Mouse (Mus musculus) liver, postnatal 0 days (tissue): ENCODE data around the gene Tnni3k.

ENCODE experiments used
- CTCF ChIP-seq: sonication (generic); IDR thresholded peaks from 2 replicates; pipeline ENCODE4 v1.5.1; 2016; ENCODE audit warnings: antibody characterized with exemption, low read depth
- EP300 ChIP-seq: IDR thresholded peaks from 2 replicates; pipeline ENCODE4 v1.6.1; 2016; ENCODE audit warnings: antibody characterized with exemption, low read depth, mild to moderate bottlenecking

DNA sequence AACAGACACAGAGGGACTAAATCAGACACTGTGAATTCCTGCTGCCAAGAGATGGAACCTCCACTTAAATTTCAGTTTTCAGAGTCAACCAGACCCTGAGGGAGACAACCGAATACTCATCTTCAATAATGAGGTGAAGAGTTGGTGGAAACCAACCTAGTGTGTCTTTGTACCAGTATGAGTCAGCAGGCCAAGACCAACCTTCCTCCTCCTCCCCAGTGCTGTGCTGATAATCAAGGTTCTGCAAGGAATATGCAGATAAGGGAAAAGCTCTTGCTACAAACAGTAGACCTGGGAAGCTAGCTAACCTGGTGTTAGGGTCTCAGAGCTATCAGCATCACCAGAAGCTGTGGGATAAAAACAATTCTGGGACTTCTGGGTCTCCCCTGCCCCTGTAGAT, 176.1 kb downstream of the Tnni3k start:
- TF ChIP-seq CTCF (no peak), EP300 (no peak)
